Comparison of ENCODE assay signal across 8 mouse cellular contexts in genomic region chr2:160597582-160598281, GRCm38 (mm10). TPM values are rescaled to one million over a fixed set of nuclear protein-coding genes. Genes with fewer than 3 reads are reported as not detected.
A peak's percentile ranks its signal among the peaks of the same experiment; 100 is the strongest.
DNase-seq lines count a peak whose midpoint lies in the region; ATAC-seq lines count a peak whose summit lies in the region.

No protein-coding gene starts in this region.

- peak; percentile 58 for DNase-seq in T-cell, adult 2 months (ENCODE audit: low spot score)
- peak; percentile 82 to 86 for DNase-seq in cerebellum, postnatal 10 days
- DNase-seq in frontal cortex, postnatal 25 days (ENCODE audit: low spot score in 2 of 2): peak; percentile 66 to 68
- peak; percentile 65 to 82 for DNase-seq in layer of hippocampus, postnatal 25 days (ENCODE audit: extremely low spot score in 1 of 2, low spot score in 1 of 2)
- peak; percentile 78 for DNase-seq in lung, postnatal 36 days
- DNase-seq in retina, postnatal 7 days (ENCODE audit: low read depth, low spot score): peak; percentile 60
- peak; percentile 79 for DNase-seq in thymus, postnatal 4 days

- no peak overlapping the region for H3K4me3 ChIP-seq in hindbrain, embryonic 16.5 days (ENCODE audit: low read length)

- 34% methylated on average over 12 of the region's 12 CpGs for WGBS in hindbrain, embryonic 16.5 days

- H3K9me3 ChIP-seq in hindbrain, embryonic 16.5 days (ENCODE audit: control insufficient read depth, low read length): no peaks in the 10 kb centered on the region

- peaks cover 2% of the 10 kb centered on the region; the same call in 1 of the 2 replicates for H3K27me3 ChIP-seq in hindbrain, embryonic 16.5 days (replicated peaks; ENCODE audit: control insufficient read depth, insufficient read depth, low read length)

- H3K9ac ChIP-seq in hindbrain, embryonic 16.5 days (ENCODE audit: low read depth, low read length): peak overlapping the region; percentile 48

- no peaks in the 10 kb centered on the region for H3K36me3 ChIP-seq in hindbrain, embryonic 16.5 days (ENCODE audit: control insufficient read depth, insufficient read depth, low read length)

- no peak overlapping the region for H3K27ac ChIP-seq in hindbrain, embryonic 16.5 days (ENCODE audit: low read depth, low read length)

- H3K4me2 ChIP-seq in hindbrain, embryonic 16.5 days (ENCODE audit: low read length): peak overlapping the region; percentile 39

- ATAC-seq in hindbrain, embryonic 16.5 days: peak; percentile 88

- H3K4me1 ChIP-seq in hindbrain, embryonic 16.5 days (ENCODE audit: control insufficient read depth, insufficient read depth, low read depth, low read length): no peaks in the 10 kb centered on the region

RNA-seq across cellular contexts. Expression of gene Top1, which starts 48.0 kb away (rescaled TPM):
- 55.7 and 58.3 TPM in 2 replicates for polyA plus RNA-seq in hindbrain, embryonic 16.5 days (2015; fragmentation: Nextera tagmentation; extraction: Ambion mirVana)
- 10 to 100 TPM; 79.4 to 87.1 TPM for total RNA-seq in layer of hippocampus, postnatal 25 days (2021)
